Mouse (Mus musculus) lung, embryonic 16.5 days (tissue): ENCODE results near the gene Wscd2. TPM values are rescaled to one million over a fixed set of nuclear protein-coding genes. Genes with fewer than 3 reads are reported as not detected.

Source experiments
- ATAC-seq: fragments of 200-750 bp; cut with Nextera tagmentation; 2 replicates; pipeline ENCODE4 v1.8.0; 2017; ENCODE audit warnings: low read depth, mild to moderate bottlenecking, moderate library complexity
- H3K27ac ChIP-seq: fragments of 300-500 bp; sonication (generic); 2 replicates; pipeline ENCODE4 v1.5.1; 2014; ENCODE audit warnings: mild to moderate bottlenecking, control low read depth, low read length
- H3K27me3 ChIP-seq: fragments of 300-500 bp; sonication (generic); 2 replicates; pipeline ENCODE4 v1.6.1; 2014; ENCODE audit warnings: low read depth, low read length, mixed read lengths; ENCODE audit not compliant: control insufficient read depth, insufficient read depth
- H3K36me3 ChIP-seq: fragments of 300-500 bp; sonication (generic); 2 replicates; pipeline ENCODE4 v1.6.1; 2014; ENCODE audit warnings: low read length; ENCODE audit not compliant: control insufficient read depth, insufficient read depth
- H3K4me1 ChIP-seq: fragments of 300-500 bp; sonication (generic); replicated peaks from 2 replicates; pipeline ENCODE4 v1.6.1; 2014; ENCODE audit warnings: low read length, mixed read lengths; ENCODE audit not compliant: control insufficient read depth, insufficient read depth
- H3K4me2 ChIP-seq: fragments of 300-500 bp; sonication (generic); 2 replicates; pipeline ENCODE4 v1.6.1; 2014; ENCODE audit warnings: low read depth, low read length, control low read depth
- H3K4me3 ChIP-seq: fragments of 300-500 bp; sonication (generic); 2 replicates; pipeline ENCODE4 v1.5.1; 2014; ENCODE audit warnings: mild to moderate bottlenecking, low read length, control low read depth
- H3K9ac ChIP-seq: fragments of 300-500 bp; sonication (generic); 2 replicates; pipeline ENCODE4 v1.6.1; 2014; ENCODE audit warnings: low read length, control low read depth
- H3K9me3 ChIP-seq: fragments of 300-500 bp; sonication (generic); 2 replicates; pipeline ENCODE4 v1.6.1; 2016; ENCODE audit warnings: low read length; ENCODE audit not compliant: control insufficient read depth
- WGBS: fragments of 180-500 bp; shearing (Covaris S2); extraction: QIAGEN DNeasy Blood & Tissue Kit; methylation state at CpG from one replicate; pipeline ENCODE4 v1.1.7; 2014; 5-methylcytosine and 5-hydroxymethylcytosine counted together
- polyA plus RNA-seq: library from polyadenylated mRNA; unstranded; fragments of >200 nt; fragmentation: Nextera tagmentation; extraction: Ambion mirVana; gene quantifications from 2 replicates; pipeline ENCODE4 v1.2.1, GENCODE M21; 2015

Gene Wscd2
- polyA plus RNA-seq, 1 experiment from 2014 or later, result 4.8 TPM

- ATAC-seq, result no peak
Measured at GRCm38 (mm10) chr5:113606121-113606520, 116.0 kb downstream of the Wscd2 start.

GRCm38 (mm10) chr5:113606961-113607785 is 117.0 kb downstream of the Wscd2 start:
- Histone ChIP-seq H3K36me3 (no peaks in the 10 kb centered on the region), H3K4me1 (peaks cover 33% of the 10 kb centered on the region), H3K27me3 (no peaks in the 10 kb centered on the region), H3K9me3 (no peaks in the 10 kb centered on the region), H3K4me2 (no peak overlapping the region), H3K4me3 (no peak overlapping the region), H3K27ac (peak overlapping the region; percentile 53), H3K9ac (no peak overlapping the region)
- peak; percentile 1; the same call in 1 of the 2 replicates for ATAC-seq
- 60% methylated on average over 8 of the region's 8 CpGs for WGBS

More at GRCm38 (mm10) chr5:113606121-113606520, 116.0 kb downstream of the Wscd2 start:
- Histone ChIP-seq H3K27me3 (no peaks in the 10 kb centered on the region), H3K27ac (no peak overlapping the region; the same call in 1 of the 2 replicates), H3K36me3 (no peaks in the 10 kb centered on the region), H3K9me3 (no peaks in the 10 kb centered on the region), H3K4me2 (no peak overlapping the region), H3K4me1 (peaks cover 31% of the 10 kb centered on the region), H3K9ac (no peak overlapping the region), H3K4me3 (no peak overlapping the region)
- WGBS, result 48% methylated on average over 3 of the region's 3 CpGs

GRCm38 (mm10) chr5:113607941-113608431 is 117.9 kb downstream of the Wscd2 start:
- Histone ChIP-seq H3K4me2 (0 out of 2 replicates have a peak overlapping the region, but pooled peaks have one; percentile 12), H3K36me3 (no peaks in the 10 kb centered on the region), H3K9me3 (no peaks in the 10 kb centered on the region), H3K27ac (peak overlapping the region; percentile 53), H3K4me1 (peaks cover 33% of the 10 kb centered on the region), H3K9ac (peak overlapping the region; percentile 21; the same call in 1 of the 2 replicates), H3K27me3 (no peaks in the 10 kb centered on the region), H3K4me3 (no peak overlapping the region)
- ATAC-seq, result no peak
- 20% methylated on average over 13 of the region's 13 CpGs for WGBS

GRCm38 (mm10) chr5:113608511-113608910 is 118.4 kb downstream of the Wscd2 start:
- H3K9me3 ChIP-seq, result no peaks in the 10 kb centered on the region
- WGBS, result 77% methylated on average over 8 of the region's 8 CpGs
- no peak overlapping the region for H3K4me3 ChIP-seq
- peaks cover 33% of the 10 kb centered on the region for H3K4me1 ChIP-seq
- peak overlapping the region; percentile 53 for H3K27ac ChIP-seq
- no peak overlapping the region for H3K9ac ChIP-seq
- no peak for ATAC-seq
- no peaks in the 10 kb centered on the region for H3K27me3 ChIP-seq
- H3K4me2 ChIP-seq, result no peak overlapping the region
- H3K36me3 ChIP-seq, result no peaks in the 10 kb centered on the region

- ATAC-seq, result no peak
- WGBS, result 60% methylated on average over 5 of the region's 5 CpGs
- Histone ChIP-seq H3K36me3 (peaks cover 4% of the 10 kb centered on the region; the same call in 1 of the 2 replicates), H3K4me2 (no peak overlapping the region), H3K4me3 (no peak overlapping the region), H3K27ac (no peak overlapping the region), H3K4me1 (peaks cover 33% of the 10 kb centered on the region), H3K9ac (no peak overlapping the region), H3K27me3 (no peaks in the 10 kb centered on the region), H3K9me3 (no peaks in the 10 kb centered on the region)
Measured at GRCm38 (mm10) chr5:113609891-113610290, 119.8 kb downstream of the Wscd2 start.

GRCm38 (mm10) chr5:113610490-113610889 is 120.4 kb downstream of the Wscd2 start:
- no peak overlapping the region for H3K4me3 ChIP-seq
- H3K27ac ChIP-seq, result peak overlapping the region; percentile 48
- no peaks in the 10 kb centered on the region for H3K27me3 ChIP-seq
- peaks cover 33% of the 10 kb centered on the region for H3K4me1 ChIP-seq
- 42% methylated on average over 6 of the region's 6 CpGs for WGBS
- H3K9ac ChIP-seq, result no peak overlapping the region
- H3K9me3 ChIP-seq, result no peaks in the 10 kb centered on the region
- H3K36me3 ChIP-seq, result peaks cover 4% of the 10 kb centered on the region; the same call in 1 of the 2 replicates
- H3K4me2 ChIP-seq, result no peak overlapping the region
- ATAC-seq, result no peak

GRCm38 (mm10) chr5:113611131-113611530 is 121.0 kb downstream of the Wscd2 start:
- no peak for ATAC-seq
- H3K27ac ChIP-seq, result peak overlapping the region; percentile 87
- H3K9me3 ChIP-seq, result no peaks in the 10 kb centered on the region
- WGBS, result 58% methylated on average over 6 of the region's 6 CpGs
- no peak overlapping the region for H3K4me3 ChIP-seq
- H3K36me3 ChIP-seq, result peaks cover 6% of the 10 kb centered on the region; the same call in 1 of the 2 replicates
- peaks cover 33% of the 10 kb centered on the region for H3K4me1 ChIP-seq
- no peak overlapping the region for H3K4me2 ChIP-seq
- H3K27me3 ChIP-seq, result no peaks in the 10 kb centered on the region
- no peak overlapping the region for H3K9ac ChIP-seq

GRCm38 (mm10) chr5:113611771-113612233 is 121.7 kb downstream of the Wscd2 start:
- 50% methylated on average over 12 of the region's 12 CpGs for WGBS

GRCm38 (mm10) chr5:113618716-113619115 is 128.6 kb downstream of the Wscd2 start:
- H3K27ac ChIP-seq, result no peak overlapping the region
- WGBS, result 82% methylated on average over 4 of the region's 4 CpGs
- no peak overlapping the region for H3K4me3 ChIP-seq
- peaks cover 6% of the 10 kb centered on the region; the same call in 1 of the 2 replicates for H3K36me3 ChIP-seq
- ATAC-seq, result no peak
- H3K27me3 ChIP-seq, result no peaks in the 10 kb centered on the region
- H3K4me2 ChIP-seq, result no peak overlapping the region
- H3K9me3 ChIP-seq, result no peaks in the 10 kb centered on the region
- H3K4me1 ChIP-seq, result peaks cover 4% of the 10 kb centered on the region
- no peak overlapping the region for H3K9ac ChIP-seq

More at GRCm38 (mm10) chr5:113611771-113612233, 121.7 kb downstream of the Wscd2 start:
- ATAC-seq, result peak; percentile 91
- Histone ChIP-seq H3K4me3 (no peak overlapping the region), H3K27ac (peak overlapping the region; percentile 87), H3K27me3 (no peaks in the 10 kb centered on the region), H3K36me3 (peaks cover 6% of the 10 kb centered on the region; the same call in 1 of the 2 replicates), H3K4me1 (peaks cover 29% of the 10 kb centered on the region), H3K9me3 (no peaks in the 10 kb centered on the region), H3K9ac (no peak overlapping the region), H3K4me2 (no peak overlapping the region)
